Mouse (Mus musculus): ENCODE results near the gene Notch2.

Gene Notch2

GRCm38 (mm10) chr3:98054334-98055007 is 41.1 kb downstream of the Notch2 start:
- DNase-seq = no peak

GRCm38 (mm10) chr3:98055008-98055345 is 41.6 kb downstream of the Notch2 start:
- DNase-seq = no peak

- DNase-seq = no peak
Measured at GRCm38 (mm10) chr3:98055808-98056728, 42.7 kb downstream of the Notch2 start.

GRCm38 (mm10) chr3:98056956-98057365 is 43.6 kb downstream of the Notch2 start:
- no peak for DNase-seq

- DNase-seq = no peak
Measured at GRCm38 (mm10) chr3:98059076-98059475, 45.7 kb downstream of the Notch2 start.

- no peak for DNase-seq
Measured at GRCm38 (mm10) chr3:98060981-98061660, 47.8 kb downstream of the Notch2 start.

GRCm38 (mm10) chr3:98061661-98062330 is 48.5 kb downstream of the Notch2 start:
- no peak for DNase-seq

- DNase-seq = no peak
Measured at GRCm38 (mm10) chr3:98062591-98063185, 49.4 kb downstream of the Notch2 start.

- DNase-seq = peak in 1 of 2 experiments; percentile 16
Measured at GRCm38 (mm10) chr3:98063186-98063771, 50.0 kb downstream of the Notch2 start.

- no peak for DNase-seq
Measured at GRCm38 (mm10) chr3:98063833-98064232, 50.5 kb downstream of the Notch2 start.

GRCm38 (mm10) chr3:98065004-98065403 is 51.7 kb downstream of the Notch2 start:
- no peak for DNase-seq

- DNase-seq = no peak
Measured at GRCm38 (mm10) chr3:98066434-98066833, 53.1 kb downstream of the Notch2 start.

- DNase-seq = no peak
Measured at GRCm38 (mm10) chr3:98067413-98067812, 54.1 kb downstream of the Notch2 start.

GRCm38 (mm10) chr3:98067852-98068491 is 54.6 kb downstream of the Notch2 start:
- DNase-seq = no peak

GRCm38 (mm10) chr3:98069161-98069560 is 55.8 kb downstream of the Notch2 start:
- no peak for DNase-seq

- DNase-seq = no peak
Measured at GRCm38 (mm10) chr3:98069856-98070255, 56.5 kb downstream of the Notch2 start.

GRCm38 (mm10) chr3:98072570-98072969 is 59.2 kb downstream of the Notch2 start:
- DNase-seq = no peak

- no peak for DNase-seq
Measured at GRCm38 (mm10) chr3:98073545-98073944, 60.2 kb downstream of the Notch2 start.

- no peak for DNase-seq
Measured at GRCm38 (mm10) chr3:98074622-98075231, 61.4 kb downstream of the Notch2 start.

- DNase-seq = no peak
Measured at GRCm38 (mm10) chr3:98077866-98078265, 64.5 kb downstream of the Notch2 start.

- no peak for DNase-seq
Measured at GRCm38 (mm10) chr3:98078816-98079215, 65.5 kb downstream of the Notch2 start.
